In the genomic region with DNA sequence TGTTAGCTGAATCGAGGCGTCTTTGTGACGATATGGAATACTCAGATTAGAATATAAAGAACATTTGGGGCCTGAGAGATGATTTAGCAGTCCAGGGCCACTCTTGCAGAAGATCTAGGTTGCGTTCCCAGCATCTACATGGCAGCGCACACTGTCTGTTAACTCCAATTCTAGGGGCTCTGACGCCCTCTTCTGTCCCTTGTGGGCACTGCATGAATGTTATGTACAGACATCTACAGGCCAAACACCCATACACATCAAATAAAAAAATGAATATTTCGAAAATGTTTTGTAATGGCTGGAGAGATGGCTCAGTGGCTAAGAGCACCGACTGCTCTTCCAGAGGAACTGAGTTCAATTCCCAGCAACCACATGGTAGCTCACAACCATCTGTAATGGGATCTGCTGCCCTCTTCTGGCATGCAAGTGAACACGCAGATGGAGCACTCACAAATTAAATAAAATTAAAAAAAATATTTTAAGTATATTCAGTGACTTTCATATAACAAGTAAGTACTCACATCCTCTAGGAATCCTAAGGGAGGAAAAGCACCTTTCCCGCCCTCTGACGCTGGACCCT, we compare ENCODE assay signal across 1 mouse cellular context.
TF ChIP-seq lines count a peak whose summit lies in the region.

No protein-coding gene starts in this region.

TF ChIP-seq in ES-E14, 5 proteins besides CTCF, POLR2A, EP300 and RAD21:
- TF ChIP-seq ZC3H11A (IDR thresholded peaks at IDR 0.05; ENCODE audit: borderline replicate concordance, low read depth, low read length) (peak; percentile 26; the same call in 1 of the 2 replicates), MAFK (IDR thresholded peaks at IDR 0.05; ENCODE audit: insufficient read depth, low read depth, low read length) (no peak), CHD2 (IDR thresholded peaks at IDR 0.05; ENCODE audit: low read depth, low read length) (no peak), HCFC1 (IDR thresholded peaks at IDR 0.05; ENCODE audit: borderline replicate concordance, insufficient read depth, low read length) (no peak), ZNF384 (IDR thresholded peaks at IDR 0.05; ENCODE audit: low read depth, low read length) (no peak)
